Mouse (Mus musculus): ENCODE data around the gene Ptchd4.

Gene Ptchd4

DNA sequence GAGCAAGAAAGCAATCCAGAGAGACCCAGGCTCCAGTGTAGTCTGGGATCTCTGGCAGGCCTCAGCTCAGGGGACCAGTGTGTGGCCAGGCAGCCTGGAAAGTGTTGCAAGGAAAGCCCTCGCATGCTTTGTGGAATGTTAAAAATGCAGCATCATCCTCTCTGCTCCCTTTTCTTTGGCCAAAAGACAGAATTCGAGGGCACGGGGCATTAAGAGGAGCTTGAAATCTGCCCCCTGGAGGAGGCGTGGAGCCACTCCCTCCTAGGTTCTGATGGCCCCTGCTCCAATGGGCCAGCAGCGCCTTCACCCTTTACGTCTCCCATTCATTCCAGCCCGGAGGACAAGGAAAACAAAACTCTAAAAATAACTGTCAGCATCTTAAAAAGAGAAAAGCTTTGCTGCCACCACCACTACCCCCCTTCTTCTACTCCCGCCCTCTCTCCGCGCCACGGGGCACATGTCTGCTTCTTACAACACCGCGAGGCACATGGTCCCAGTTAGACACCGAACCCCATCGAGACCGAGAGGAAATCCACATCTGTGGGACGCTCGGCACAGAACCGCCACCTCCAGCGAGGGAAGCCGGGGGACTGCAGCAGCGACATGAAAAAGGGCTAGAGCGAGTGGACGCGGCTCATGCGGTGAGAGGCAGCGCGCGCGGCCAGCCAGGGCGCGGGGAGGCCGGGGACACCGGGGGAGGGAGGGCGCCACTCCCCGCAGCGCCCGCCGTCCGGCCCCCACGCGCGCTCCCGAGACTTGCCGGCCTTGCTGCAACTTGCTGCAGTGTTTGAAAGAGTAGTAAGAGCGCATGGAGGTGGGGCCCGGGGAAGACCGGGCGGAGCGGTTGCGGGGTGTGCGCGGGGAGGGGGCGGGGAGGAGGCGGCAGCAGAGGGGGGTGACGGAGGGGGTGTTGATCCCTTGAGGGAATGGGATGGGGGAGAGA is at the start of gene Ptchd4:
TSS of gene Ptchd4 (plus strand) at position 279 of the 943 bp plus-strand sequence.
- peak; percentile 56 for DNase-seq

DNA sequence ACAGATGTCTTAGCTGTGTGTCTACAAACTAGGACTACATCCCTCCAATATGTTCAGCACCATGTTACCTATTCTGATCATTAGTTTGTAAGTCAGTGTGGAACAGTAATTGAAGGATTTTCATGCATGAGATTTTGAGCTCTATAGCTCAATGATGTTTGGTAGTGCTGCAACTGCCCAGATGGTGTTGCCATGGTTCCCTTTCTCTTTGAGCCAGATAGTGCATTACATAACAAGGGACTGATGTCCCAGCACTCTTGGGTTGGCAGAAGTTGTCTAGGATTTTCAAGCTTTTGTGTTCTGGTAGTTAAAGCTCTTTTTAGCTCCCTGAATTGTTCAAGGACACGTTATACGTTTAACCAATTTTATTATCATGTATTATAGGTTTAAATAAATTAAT is 38.9 kb upstream of the Ptchd4 start:
- DNase-seq = no peak

- DNase-seq = no peak
Measured at GRCm38 (mm10) chr17:42284391-42284790, 31.4 kb upstream of the Ptchd4 start.

DNA sequence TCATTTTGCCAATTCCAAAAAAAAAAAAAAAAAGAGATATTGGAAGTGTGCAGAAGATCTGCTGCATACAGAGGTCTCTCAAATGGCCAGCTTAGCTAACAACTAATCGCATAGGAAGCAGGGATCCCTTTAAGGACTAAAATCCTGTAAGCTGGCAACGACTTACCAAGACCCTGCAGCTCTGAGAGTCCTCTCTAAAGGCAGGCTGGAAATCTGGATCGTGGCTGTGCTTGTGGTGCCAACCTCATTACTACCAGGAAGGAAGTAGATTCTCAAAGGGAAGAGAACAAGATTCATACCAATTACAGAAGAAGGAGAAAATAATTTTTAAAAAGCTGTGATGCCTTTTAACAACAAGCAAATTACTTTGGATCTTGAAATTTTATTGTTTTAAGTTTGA is 29.5 kb upstream of the Ptchd4 start:
- no peak for DNase-seq

GRCm38 (mm10) chr17:42290341-42290740 is 25.4 kb upstream of the Ptchd4 start:
- DNase-seq = no peak

DNA sequence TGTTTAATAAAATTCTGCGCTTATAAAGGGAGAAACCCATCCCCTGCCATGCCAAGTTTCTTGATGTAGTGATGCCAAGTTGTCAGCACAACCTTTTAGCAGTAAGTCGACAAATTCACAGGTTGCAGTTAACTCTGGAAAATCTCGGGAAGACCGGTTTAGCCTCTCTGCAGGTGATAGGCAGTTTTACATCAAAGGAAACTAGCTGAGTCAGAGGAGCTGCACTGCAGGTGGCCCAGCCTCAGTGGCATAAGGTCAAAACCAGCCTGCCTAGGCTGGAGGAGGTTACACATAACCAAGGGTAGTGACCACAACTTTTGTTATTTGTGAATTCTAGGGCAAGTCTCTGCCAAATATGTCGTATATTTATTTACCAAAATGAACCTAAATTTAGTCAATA is 24.0 kb upstream of the Ptchd4 start:
- no peak for DNase-seq

DNA sequence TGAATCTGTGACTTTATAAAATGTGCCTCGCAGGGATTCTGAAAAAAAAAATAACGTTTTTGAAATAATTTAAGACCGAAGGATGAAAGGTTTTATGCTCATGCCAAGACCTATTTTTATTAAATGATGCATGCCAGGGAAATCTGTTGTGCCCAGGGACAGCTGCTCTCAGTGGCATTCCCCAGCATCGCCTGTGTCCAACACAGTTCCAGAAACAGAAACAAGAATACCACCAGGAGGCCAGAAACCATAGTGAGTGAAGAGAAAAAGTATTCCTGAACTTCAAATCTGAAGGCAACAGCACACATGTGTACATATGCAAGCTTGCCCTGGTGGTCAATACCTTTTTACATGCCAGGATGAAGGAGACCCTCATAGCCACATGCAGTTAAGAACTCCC is 17.8 kb upstream of the Ptchd4 start:
- no peak for DNase-seq

DNA sequence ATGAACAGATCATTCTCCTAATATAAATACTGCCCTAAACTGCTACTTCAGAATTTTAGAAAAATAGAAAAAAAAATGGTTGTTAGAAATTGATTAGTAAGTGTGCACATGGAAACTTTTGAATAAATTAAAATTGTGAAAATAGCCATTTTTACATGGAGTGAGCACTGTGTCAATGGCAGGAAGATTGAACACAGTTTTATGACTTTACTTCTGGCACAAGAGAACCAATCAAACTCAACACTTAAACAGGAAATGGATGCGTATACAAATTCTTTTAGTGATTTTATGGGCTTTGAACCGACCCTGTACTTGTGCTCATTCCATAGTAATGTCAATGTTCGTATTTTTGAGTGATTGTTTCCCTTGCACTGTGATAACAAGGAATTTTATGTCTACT is 16.1 kb upstream of the Ptchd4 start:
- DNase-seq = no peak

- DNase-seq = no peak
Measured at GRCm38 (mm10) chr17:42303062-42303577, 12.6 kb upstream of the Ptchd4 start.

- no peak for DNase-seq
Measured at GRCm38 (mm10) chr17:42304262-42304661, 11.5 kb upstream of the Ptchd4 start.

- no peak for DNase-seq
Measured at GRCm38 (mm10) chr17:42307001-42307400, 8.7 kb upstream of the Ptchd4 start.

- no peak for DNase-seq
Measured at GRCm38 (mm10) chr17:42310136-42310535, 5.6 kb upstream of the Ptchd4 start.

- peak; percentile 48 for DNase-seq
Measured at GRCm38 (mm10) chr17:42316612-42316982, 850 bp downstream of the Ptchd4 start.

DNA sequence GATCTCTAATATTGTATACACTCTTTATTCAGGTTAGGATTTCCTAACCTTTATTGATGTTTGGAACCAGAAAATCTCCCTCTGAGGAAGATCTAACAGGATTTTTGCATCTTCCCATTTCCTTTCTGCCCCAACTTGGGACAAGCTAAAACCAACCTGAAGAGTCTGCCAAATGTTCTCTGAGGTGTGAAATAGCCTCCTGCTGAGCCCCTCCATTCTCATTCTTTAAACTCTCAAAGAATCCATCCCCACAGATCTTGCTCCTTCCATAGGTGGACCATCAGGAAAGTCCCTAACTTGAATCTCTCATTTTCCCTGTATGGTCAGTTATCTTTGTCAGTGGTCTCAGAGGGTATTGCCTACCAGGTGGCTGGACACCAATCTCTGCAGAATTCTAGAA is 20.0 kb downstream of the Ptchd4 start:
- DNase-seq = no peak

DNA sequence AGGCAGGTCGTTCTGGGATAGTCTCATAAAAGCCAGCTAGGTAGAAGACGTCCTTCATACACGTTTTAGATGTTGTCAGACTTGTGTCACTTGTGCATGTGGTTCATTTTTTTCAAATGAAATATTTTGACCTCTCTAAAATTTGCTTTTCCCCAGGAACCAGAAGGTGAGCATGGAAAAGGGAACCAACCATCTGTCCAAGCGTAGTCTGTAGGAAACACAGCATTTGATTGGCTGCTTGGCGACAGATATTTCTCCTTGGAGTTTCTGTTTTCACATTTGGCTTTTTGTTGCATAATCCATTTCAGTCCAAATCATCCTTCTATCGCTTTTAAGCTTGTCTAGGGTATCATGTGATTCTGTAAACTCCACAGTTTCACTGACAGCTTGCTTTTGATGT is 20.8 kb downstream of the Ptchd4 start:
- DNase-seq = no peak

- no peak for DNase-seq
Measured at GRCm38 (mm10) chr17:42346027-42346426, 30.3 kb downstream of the Ptchd4 start.

DNA sequence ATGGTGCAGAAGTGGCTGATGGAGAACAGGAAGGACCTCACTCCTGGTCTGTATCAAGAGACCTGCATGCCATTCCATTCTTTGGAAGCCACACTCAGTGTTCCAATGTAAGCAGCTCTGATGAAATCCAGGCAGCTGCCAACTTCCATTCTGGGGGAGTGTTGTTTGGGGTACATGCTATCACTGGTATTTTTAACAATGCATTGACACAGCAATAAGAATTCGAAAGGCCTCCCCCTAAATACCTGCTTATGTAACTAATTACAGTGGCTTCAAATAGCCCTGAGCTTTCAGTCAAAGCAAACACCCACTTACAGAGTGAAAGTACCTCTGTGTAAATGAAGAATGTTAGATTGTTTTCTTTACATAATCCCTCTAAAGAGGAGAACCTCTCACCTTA is 42.7 kb downstream of the Ptchd4 start:
- no peak for DNase-seq

GRCm38 (mm10) chr17:42363085-42363710 is 47.5 kb downstream of the Ptchd4 start:
- no peak for DNase-seq

GRCm38 (mm10) chr17:42364716-42365115 is 49.0 kb downstream of the Ptchd4 start:
- no peak for DNase-seq

GRCm38 (mm10) chr17:42374881-42375280 is 59.1 kb downstream of the Ptchd4 start:
- no peak for DNase-seq

DNA sequence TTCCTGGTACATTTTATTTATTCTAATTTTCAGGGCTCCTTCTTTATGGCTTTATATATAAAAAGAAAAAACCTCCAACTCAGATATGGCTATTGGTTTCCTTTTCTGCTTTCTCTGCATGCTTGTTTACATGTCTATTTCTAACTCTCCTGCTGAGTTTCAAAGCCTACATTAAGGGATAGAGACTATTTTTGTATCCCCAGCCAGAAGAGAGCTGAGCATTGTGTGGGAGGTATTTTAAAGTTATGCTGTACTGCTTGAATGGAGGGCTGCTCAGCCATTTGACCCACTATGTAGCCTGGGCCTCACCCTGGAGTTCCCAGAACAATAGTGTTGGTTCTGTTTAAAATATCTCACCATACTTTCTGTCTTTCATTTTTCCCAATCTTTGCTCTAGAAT is 77.3 kb downstream of the Ptchd4 start:
- no peak for DNase-seq

DNA sequence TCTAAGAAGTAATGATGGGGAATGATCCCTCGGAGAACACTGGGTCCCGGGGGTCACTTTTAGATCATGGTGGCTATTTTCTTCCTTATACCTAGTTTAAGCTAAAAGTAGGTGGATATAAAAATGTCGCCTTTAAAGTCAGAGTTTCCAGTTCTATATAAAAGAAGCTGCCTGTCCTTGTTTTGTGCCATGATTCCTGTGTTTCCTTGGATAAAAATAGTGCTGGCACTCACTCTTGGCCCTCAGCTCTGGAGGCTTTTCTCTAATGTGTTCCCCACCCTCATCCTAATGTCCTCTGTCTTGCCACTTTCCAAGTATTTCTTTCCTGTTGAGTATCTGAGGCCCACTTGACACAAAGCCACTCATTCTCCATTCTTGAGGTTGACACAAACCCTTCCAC is 79.6 kb downstream of the Ptchd4 start:
- no peak for DNase-seq

- DNase-seq = no peak
Measured at GRCm38 (mm10) chr17:42418449-42418848, 102.7 kb downstream of the Ptchd4 start.

- no peak for DNase-seq
Measured at GRCm38 (mm10) chr17:42427961-42428360, 112.2 kb downstream of the Ptchd4 start.

Data from right cerebral cortex, postnatal 4 days (tissue).